Mouse (Mus musculus) neural tube, embryonic 15.5 days (tissue): ENCODE measurements around the gene Gpr33. TPM values are rescaled to one million over a fixed set of nuclear protein-coding genes. Genes with fewer than 3 reads are reported as not detected.
A peak's percentile ranks its signal among the peaks of the same experiment; 100 is the strongest.

Experiments
- ATAC-seq: fragments of 200-750 bp; cut with Nextera tagmentation; 2 replicates; pipeline ENCODE4 v1.8.0; 2017; ENCODE audit warnings: mild to moderate bottlenecking, moderate TSS enrichment, moderate library complexity; ENCODE audit not compliant: low FRiP score
- H3K27ac ChIP-seq: fragments of 300-500 bp; sonication (generic); replicated peaks from 2 replicates; pipeline ENCODE4 v1.5.1; 2015; ENCODE audit warnings: mild to moderate bottlenecking, inconsistent platforms
- H3K27me3 ChIP-seq: fragments of 300-500 bp; sonication (generic); replicated peaks from 2 replicates; pipeline ENCODE4 v1.6.1; 2015; ENCODE audit warnings: inconsistent platforms
- H3K36me3 ChIP-seq: fragments of 300-500 bp; sonication (generic); 2 replicates; pipeline ENCODE4 v1.6.1; 2015; ENCODE audit warnings: inconsistent platforms
- H3K4me1 ChIP-seq: fragments of 300-500 bp; sonication (generic); 2 replicates; pipeline ENCODE4 v1.6.1; 2015; ENCODE audit warnings: inconsistent platforms
- H3K4me2 ChIP-seq: fragments of 300-500 bp; sonication (generic); 2 replicates; pipeline ENCODE4 v1.6.1; 2015; ENCODE audit warnings: inconsistent platforms, mild to moderate bottlenecking, moderate library complexity
- H3K4me3 ChIP-seq: fragments of 300-500 bp; sonication (generic); replicated peaks from 2 replicates; pipeline ENCODE4 v1.5.1; 2015; ENCODE audit warnings: mild to moderate bottlenecking, inconsistent platforms
- H3K9ac ChIP-seq: fragments of 300-500 bp; sonication (generic); replicated peaks from 2 replicates; pipeline ENCODE4 v1.6.1; 2015; ENCODE audit warnings: mild to moderate bottlenecking, inconsistent platforms
- H3K9me3 ChIP-seq: fragments of 300-500 bp; sonication (generic); replicated peaks from 2 replicates; pipeline ENCODE4 v1.6.1; 2016; ENCODE audit warnings: inconsistent platforms
- WGBS: fragments of 180-500 bp; shearing (Covaris S2); methylation state at CpG from one replicate; pipeline ENCODE4 v1.1.7; 2015; ENCODE audit warnings: mixed read lengths; 5-methylcytosine and 5-hydroxymethylcytosine counted together
- polyA plus RNA-seq: library from polyadenylated mRNA; unstranded; fragments of >200 nt; fragmentation: Nextera tagmentation; extraction: Ambion mirVana; gene quantifications from 2 replicates; pipeline ENCODE4 v1.2.1, GENCODE M21; 2015

Gene Gpr33
- polyA plus RNA-seq: not detected in 2 replicates

GRCm38 (mm10) chr12:52027963-52028362, at the start of gene Gpr33:
Gpr33 (minus strand) TSS chr12:52028063.
- 98% methylated on average over 3 of the region's 3 CpGs for WGBS
- no peaks in the 10 kb centered on the region for H3K27me3 ChIP-seq
- H3K4me2 ChIP-seq: no peak within 1 kb of the TSS
- ATAC-seq: no peak
- H3K27ac ChIP-seq: no peak within 1 kb of the TSS
- H3K4me1 ChIP-seq: no peaks in the 10 kb centered on the region
- no peaks in the 10 kb centered on the region for H3K36me3 ChIP-seq
- H3K4me3 ChIP-seq: no peak within 1 kb of the TSS
- H3K9ac ChIP-seq: no peak within 1 kb of the TSS
- H3K9me3 ChIP-seq: no peaks in the 10 kb centered on the region

GRCm38 (mm10) chr12:52049324-52049723, 21.5 kb upstream of the Gpr33 start:
- 57% methylated on average over 2 of the region's 2 CpGs for WGBS
- no peak overlapping the region for H3K4me2 ChIP-seq
- no peak overlapping the region for H3K27ac ChIP-seq
- no peak overlapping the region for H3K4me3 ChIP-seq
- no peak overlapping the region for H3K9ac ChIP-seq
- H3K27me3 ChIP-seq: no peaks in the 10 kb centered on the region
- H3K36me3 ChIP-seq: no peaks in the 10 kb centered on the region
- no peak for ATAC-seq
- no peaks in the 10 kb centered on the region for H3K4me1 ChIP-seq
- no peaks in the 10 kb centered on the region for H3K9me3 ChIP-seq

- Histone ChIP-seq H3K9me3 (no peaks in the 10 kb centered on the region), H3K4me3 (no peak overlapping the region), H3K36me3 (no peaks in the 10 kb centered on the region), H3K9ac (no peak overlapping the region), H3K27me3 (no peaks in the 10 kb centered on the region), H3K4me2 (no peak overlapping the region), H3K27ac (no peak overlapping the region), H3K4me1 (no peaks in the 10 kb centered on the region)
- ATAC-seq: no peak
- 88% methylated on average over 4 of the region's 4 CpGs for WGBS
Measured at GRCm38 (mm10) chr12:52046371-52046770, 18.5 kb upstream of the Gpr33 start.

- Histone ChIP-seq H3K4me1 (no peaks in the 10 kb centered on the region), H3K36me3 (no peaks in the 10 kb centered on the region), H3K9me3 (no peaks in the 10 kb centered on the region), H3K4me3 (no peak overlapping the region), H3K27me3 (no peaks in the 10 kb centered on the region), H3K9ac (no peak overlapping the region), H3K27ac (no peak overlapping the region), H3K4me2 (no peak overlapping the region)
- 67% methylated on average over 10 of the region's 10 CpGs for WGBS
- no peak for ATAC-seq
Measured at GRCm38 (mm10) chr12:52042818-52043336, 15.0 kb upstream of the Gpr33 start.

- no peaks in the 10 kb centered on the region for H3K27me3 ChIP-seq
- H3K36me3 ChIP-seq: no peaks in the 10 kb centered on the region
- no peak overlapping the region for H3K9ac ChIP-seq
- 0 out of 2 replicates have a peak, but pooled peaks have one; percentile 45 for ATAC-seq
- no peak overlapping the region for H3K27ac ChIP-seq
- no peak overlapping the region for H3K4me3 ChIP-seq
- H3K4me2 ChIP-seq: no peak overlapping the region
- H3K9me3 ChIP-seq: no peaks in the 10 kb centered on the region
- no peaks in the 10 kb centered on the region for H3K4me1 ChIP-seq
- 62% methylated on average over 3 of the region's 3 CpGs for WGBS
Measured at GRCm38 (mm10) chr12:52038352-52038751, 10.5 kb upstream of the Gpr33 start.

GRCm38 (mm10) chr12:52034956-52035355, 7.1 kb upstream of the Gpr33 start:
- Histone ChIP-seq H3K27ac (no peak overlapping the region), H3K9me3 (no peaks in the 10 kb centered on the region), H3K4me2 (no peak overlapping the region), H3K36me3 (no peaks in the 10 kb centered on the region), H3K4me3 (no peak overlapping the region), H3K4me1 (no peaks in the 10 kb centered on the region), H3K9ac (no peak overlapping the region), H3K27me3 (no peaks in the 10 kb centered on the region)
- ATAC-seq: no peak
- WGBS: 91% methylated on average over 3 of the region's 3 CpGs

GRCm38 (mm10) chr12:52032276-52032675, 4.4 kb upstream of the Gpr33 start:
- H3K27ac ChIP-seq: no peak overlapping the region
- H3K36me3 ChIP-seq: no peaks in the 10 kb centered on the region
- no peak overlapping the region for H3K4me3 ChIP-seq
- no peaks in the 10 kb centered on the region for H3K4me1 ChIP-seq
- H3K27me3 ChIP-seq: no peaks in the 10 kb centered on the region
- no peaks in the 10 kb centered on the region for H3K9me3 ChIP-seq
- 95% methylated on average over 6 of the region's 6 CpGs for WGBS
- no peak for ATAC-seq
- no peak overlapping the region for H3K4me2 ChIP-seq
- H3K9ac ChIP-seq: no peak overlapping the region

- ATAC-seq: no peak
- Histone ChIP-seq H3K9ac (no peak overlapping the region), H3K4me1 (no peaks in the 10 kb centered on the region), H3K27me3 (no peaks in the 10 kb centered on the region), H3K9me3 (no peaks in the 10 kb centered on the region), H3K4me2 (no peak overlapping the region), H3K36me3 (no peaks in the 10 kb centered on the region), H3K4me3 (no peak overlapping the region), H3K27ac (no peak overlapping the region)
- 89% methylated on average over 7 of the region's 7 CpGs for WGBS
Measured at GRCm38 (mm10) chr12:52014494-52015029, 13.3 kb downstream of the Gpr33 start.

GRCm38 (mm10) chr12:52014044-52014443, 13.8 kb downstream of the Gpr33 start:
- Histone ChIP-seq H3K9ac (no peak overlapping the region), H3K27me3 (no peaks in the 10 kb centered on the region), H3K4me1 (no peaks in the 10 kb centered on the region), H3K9me3 (no peaks in the 10 kb centered on the region), H3K36me3 (no peaks in the 10 kb centered on the region), H3K4me2 (no peak overlapping the region), H3K27ac (no peak overlapping the region), H3K4me3 (no peak overlapping the region)
- 88% methylated on average over 11 of the region's 11 CpGs for WGBS
- no peak for ATAC-seq

GRCm38 (mm10) chr12:52013274-52013673, 14.6 kb downstream of the Gpr33 start:
- Histone ChIP-seq H3K4me3 (no peak overlapping the region), H3K27me3 (no peaks in the 10 kb centered on the region), H3K36me3 (no peaks in the 10 kb centered on the region), H3K9me3 (no peaks in the 10 kb centered on the region), H3K4me1 (no peaks in the 10 kb centered on the region), H3K27ac (no peak overlapping the region), H3K9ac (no peak overlapping the region), H3K4me2 (no peak overlapping the region)
- 65% methylated on average over 9 of the region's 9 CpGs for WGBS
- ATAC-seq: no peak

GRCm38 (mm10) chr12:52012159-52012558, 15.7 kb downstream of the Gpr33 start:
- no peak overlapping the region for H3K4me2 ChIP-seq
- no peak for ATAC-seq
- no peak overlapping the region for H3K4me3 ChIP-seq
- no peaks in the 10 kb centered on the region for H3K4me1 ChIP-seq
- no peak overlapping the region for H3K27ac ChIP-seq
- H3K27me3 ChIP-seq: no peaks in the 10 kb centered on the region
- no peaks in the 10 kb centered on the region for H3K36me3 ChIP-seq
- 81% methylated on average over 8 of the region's 8 CpGs for WGBS
- no peaks in the 10 kb centered on the region for H3K9me3 ChIP-seq
- no peak overlapping the region for H3K9ac ChIP-seq

- Histone ChIP-seq H3K27ac (peak overlapping the region; percentile 25; the same call in 1 of the 2 replicates), H3K9me3 (no peaks in the 10 kb centered on the region), H3K9ac (no peak overlapping the region), H3K27me3 (no peaks in the 10 kb centered on the region), H3K4me3 (peak overlapping the region; percentile 33), H3K36me3 (no peaks in the 10 kb centered on the region), H3K4me1 (peaks cover 3% of the 10 kb centered on the region), H3K4me2 (peak overlapping the region; percentile 54)
- WGBS: 48% methylated on average over 2 of the region's 2 CpGs
- ATAC-seq: no peak
Measured at GRCm38 (mm10) chr12:52010630-52010961, 17.3 kb downstream of the Gpr33 start.
